Mouse (Mus musculus) C2C12 (cell line): ENCODE results near the gene Mynn. TPM values are rescaled to one million over a fixed set of nuclear protein-coding genes. Genes with fewer than 3 reads are reported as not detected.

Experiments
- H3K27me3 ChIP-seq: one replicate; pipeline ENCODE4 v1.6.1; 2011; ENCODE audit not compliant: control insufficient read depth, insufficient read depth, insufficient read length
- H3K36me3 ChIP-seq: one replicate; pipeline ENCODE4 v1.6.1; 2011; ENCODE audit not compliant: control insufficient read depth, insufficient read depth
- H3K4me3 ChIP-seq: one replicate; pipeline ENCODE4 v1.5.1; 2011; ENCODE audit warnings: mild to moderate bottlenecking, control low read depth; ENCODE audit not compliant: poor library complexity, insufficient read depth, severe bottlenecking
- H3K79me2 ChIP-seq: one replicate; pipeline ENCODE4 v1.6.1; 2011; ENCODE audit not compliant: control insufficient read depth, insufficient read depth
- H3K79me3 ChIP-seq: one replicate; pipeline ENCODE4 v1.6.1; 2011; ENCODE audit warnings: low read depth, control low read depth
- H3ac ChIP-seq: one replicate; pipeline ENCODE3; 2011; ENCODE audit warnings: low read depth; ENCODE audit not compliant: control insufficient read depth, insufficient read length
- CEBPB ChIP-seq: IDR thresholded peaks from one replicate; pipeline ENCODE4 v1.6.1; 2011; ENCODE audit warnings: low read depth, mild to moderate bottlenecking, control low read depth, moderate library complexity
- CTCF ChIP-seq: IDR thresholded peaks from one replicate; pipeline ENCODE4 v1.5.1; 2011; ENCODE audit not compliant: control insufficient read depth, insufficient read depth, insufficient read length
- FOSL1 ChIP-seq: IDR thresholded peaks from one replicate; pipeline ENCODE4 v1.8.0; 2011; ENCODE audit warnings: mild to moderate bottlenecking, low read length; ENCODE audit not compliant: poor library complexity, insufficient read depth, severe bottlenecking
- MAX ChIP-seq: IDR thresholded peaks from one replicate; pipeline ENCODE4 v1.6.1; 2011; ENCODE audit warnings: mild to moderate bottlenecking, control low read depth
- MYOD1 ChIP-seq: IDR thresholded peaks from one replicate; pipeline ENCODE4 v1.6.1; 2011; ENCODE audit warnings: low read depth; ENCODE audit not compliant: control insufficient read depth, insufficient read length
- MYOG ChIP-seq: IDR thresholded peaks from one replicate; pipeline ENCODE4 v1.6.1; 2011; ENCODE audit not compliant: control insufficient read depth, insufficient read length; ENCODE audit errors: extremely low read depth
- USF1 ChIP-seq: IDR thresholded peaks from one replicate; pipeline ENCODE4 v1.6.1; 2011; ENCODE audit warnings: low read depth, mild to moderate bottlenecking, control low read depth, moderate library complexity
- polyA plus RNA-seq: library from polyadenylated mRNA; unstranded; fragments of >200 nt; fragmentation: generic; extraction: Trizol; gene quantifications from one replicate; pipeline ENCODE4 v1.2.1, GENCODE M21; 2012; ENCODE audit warnings: missing spikeins

Mynn gene
- polyA plus RNA-seq, 1 experiment = 3.5 TPM

- Histone ChIP-seq H3K27me3 (no peaks in the 10 kb centered on the region), H3K79me2 (no peaks in the 10 kb centered on the region), H3K4me3 (no peak overlapping the region), H3K36me3 (no peaks in the 10 kb centered on the region), H3ac (no peak overlapping the region), H3K79me3 (no peaks in the 10 kb centered on the region)
- TF ChIP-seq CEBPB (no peak), FOSL1 (no peak), CTCF (no peak), MYOD1 (no peak), MAX (no peak), USF1 (no peak), MYOG (no peak)
Measured at GRCm38 (mm10) chr3:30658486-30658885, 56.6 kb downstream of the Mynn start.

Other genes with a start within 250 kb of the Mynn start
- gene Mecom, start 54.1 kb upstream of the Mynn start, polyA plus RNA-seq = 1.3 TPM
- 0.02 TPM for gene Actrt3, start 2.1 kb upstream of the Mynn start, polyA plus RNA-seq
- not detected for gene Lrriq4, start 42.4 kb downstream of the Mynn start, polyA plus RNA-seq
- gene Lrrc34, start 45.8 kb downstream of the Mynn start, polyA plus RNA-seq = not detected
- gene Lrrc31, start 97.8 kb downstream of the Mynn start, polyA plus RNA-seq = not detected
- gene Samd7, start 144.2 kb downstream of the Mynn start, polyA plus RNA-seq = not detected
- 13.0 TPM for gene Sec62, start 190.8 kb downstream of the Mynn start, polyA plus RNA-seq